Mouse (Mus musculus) intestine, embryonic 16.5 days (tissue): Measurements from ENCODE around the gene Dclk1. TPM values are rescaled to one million over a fixed set of nuclear protein-coding genes. Genes with fewer than 3 reads are reported as not detected.

Experiments used
- ATAC-seq: fragments of 200-750 bp; cut with Nextera tagmentation; 2 replicates; pipeline ENCODE4 v1.8.0; 2017; ENCODE audit warnings: moderate TSS enrichment, moderate library complexity
- H3K27ac ChIP-seq: fragments of 300-500 bp; sonication (generic); 2 replicates; pipeline ENCODE4 v1.5.1; 2014; ENCODE audit warnings: mild to moderate bottlenecking, low read length
- H3K27me3 ChIP-seq: fragments of 300-500 bp; sonication (generic); replicated peaks from 2 replicates; pipeline ENCODE4 v1.6.1; 2014; ENCODE audit warnings: low read length, control low read depth, mixed read lengths; ENCODE audit not compliant: control insufficient read depth, insufficient read depth
- H3K36me3 ChIP-seq: fragments of 300-500 bp; sonication (generic); 2 replicates; pipeline ENCODE4 v1.6.1; 2014; ENCODE audit warnings: low read length, control low read depth; ENCODE audit not compliant: control insufficient read depth, insufficient read depth
- H3K4me1 ChIP-seq: fragments of 300-500 bp; sonication (generic); 2 replicates; pipeline ENCODE4 v1.6.1; 2014; ENCODE audit warnings: low read length, control low read depth, mixed read lengths; ENCODE audit not compliant: control insufficient read depth, insufficient read depth
- H3K4me2 ChIP-seq: fragments of 300-500 bp; sonication (generic); 2 replicates; pipeline ENCODE4 v1.6.1; 2014; ENCODE audit warnings: low read depth, low read length, control low read depth
- H3K4me3 ChIP-seq: fragments of 300-500 bp; sonication (generic); 2 replicates; pipeline ENCODE4 v1.5.1; 2014; ENCODE audit warnings: mild to moderate bottlenecking, low read length
- H3K9ac ChIP-seq: fragments of 300-500 bp; sonication (generic); 2 replicates; pipeline ENCODE4 v1.6.1; 2014; ENCODE audit warnings: low read depth, low read length
- H3K9me3 ChIP-seq: fragments of 300-500 bp; sonication (generic); 2 replicates; pipeline ENCODE4 v1.6.1; 2016; ENCODE audit warnings: low read length, control low read depth; ENCODE audit not compliant: control insufficient read depth
- WGBS: fragments of 180-500 bp; shearing (Covaris S2); extraction: QIAGEN DNeasy Blood & Tissue Kit; methylation state at CpG from one replicate; pipeline ENCODE4 v1.1.7; 2014; 5-methylcytosine and 5-hydroxymethylcytosine counted together
- polyA plus RNA-seq: library from polyadenylated mRNA; unstranded; fragments of >200 nt; fragmentation: Nextera tagmentation; extraction: Ambion mirVana; gene quantifications from 2 replicates; pipeline ENCODE4 v1.2.1, GENCODE M21; 2015

Gene Dclk1
- polyA plus RNA-seq, 1 experiment from 2014 or later, result 11.6 TPM

- H3K9me3 ChIP-seq, result no peaks in the 10 kb centered on the region
- no peak overlapping the region for H3K27ac ChIP-seq
- no peak overlapping the region for H3K9ac ChIP-seq
- no peaks in the 10 kb centered on the region for H3K36me3 ChIP-seq
- no peak for ATAC-seq
- 91% methylated on average over 4 of the region's 4 CpGs for WGBS
- no peaks in the 10 kb centered on the region for H3K27me3 ChIP-seq
- peaks cover 4% of the 10 kb centered on the region; the same call in 1 of the 2 replicates for H3K4me1 ChIP-seq
- H3K4me2 ChIP-seq, result no peak overlapping the region
- no peak overlapping the region for H3K4me3 ChIP-seq
Observed at GRCm38 (mm10) chr3:55462904-55463668, 220.9 kb downstream of the Dclk1 start.

DNA sequence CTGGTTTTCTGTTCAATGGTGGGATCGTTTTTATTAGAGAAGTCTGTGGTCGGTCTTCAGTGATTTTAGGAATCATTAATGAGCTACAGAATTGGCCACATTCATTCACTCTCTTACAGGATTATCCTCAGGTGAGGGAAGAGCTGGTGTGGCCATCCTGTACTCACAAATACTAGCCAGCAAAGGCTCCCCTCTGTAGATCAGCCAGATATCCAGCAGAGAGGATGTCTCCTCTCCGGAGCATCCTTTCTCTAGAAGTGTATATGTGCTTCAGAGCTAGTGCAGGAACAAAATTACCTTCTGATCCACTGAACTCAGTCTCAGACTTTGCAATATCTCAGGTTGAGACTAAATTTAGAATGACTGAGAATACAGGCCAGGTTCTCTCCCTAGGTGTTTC is 222.1 kb downstream of the Dclk1 start:
- Histone ChIP-seq H3K36me3 (no peaks in the 10 kb centered on the region), H3K4me2 (no peak overlapping the region), H3K27me3 (no peaks in the 10 kb centered on the region), H3K4me1 (peaks cover 4% of the 10 kb centered on the region; the same call in 1 of the 2 replicates), H3K9me3 (no peaks in the 10 kb centered on the region), H3K27ac (no peak overlapping the region), H3K4me3 (no peak overlapping the region), H3K9ac (no peak overlapping the region)
- WGBS, result 70% methylated on average over 3 of the region's 3 CpGs
- no peak for ATAC-seq

GRCm38 (mm10) chr3:55465785-55466184 is 223.6 kb downstream of the Dclk1 start:
- no peak overlapping the region for H3K4me2 ChIP-seq
- H3K36me3 ChIP-seq, result no peaks in the 10 kb centered on the region
- ATAC-seq, result no peak
- no peak overlapping the region for H3K27ac ChIP-seq
- H3K9me3 ChIP-seq, result no peaks in the 10 kb centered on the region
- H3K4me1 ChIP-seq, result peaks cover 4% of the 10 kb centered on the region; the same call in 1 of the 2 replicates
- no peaks in the 10 kb centered on the region for H3K27me3 ChIP-seq
- no peak overlapping the region for H3K9ac ChIP-seq
- 74% methylated on average over 8 of the region's 8 CpGs for WGBS
- no peak overlapping the region for H3K4me3 ChIP-seq

- 72% methylated on average over 9 of the region's 9 CpGs for WGBS
- Histone ChIP-seq H3K4me3 (no peak overlapping the region), H3K9me3 (no peaks in the 10 kb centered on the region), H3K27me3 (no peaks in the 10 kb centered on the region), H3K36me3 (no peaks in the 10 kb centered on the region), H3K9ac (no peak overlapping the region), H3K27ac (no peak overlapping the region), H3K4me1 (peaks cover 4% of the 10 kb centered on the region; the same call in 1 of the 2 replicates), H3K4me2 (no peak overlapping the region)
- no peak for ATAC-seq
Observed at GRCm38 (mm10) chr3:55466348-55466747, 224.2 kb downstream of the Dclk1 start.

GRCm38 (mm10) chr3:55472110-55472509 is 229.9 kb downstream of the Dclk1 start, which contains the start of gene Gm21954:
Gene Gm21954 (minus strand): TSS chr3:55472210.
- H3K27ac ChIP-seq, result no peak within 1 kb of the TSS
- ATAC-seq, result no peak
- H3K36me3 ChIP-seq, result no peaks in the 10 kb centered on the region
- WGBS, result 82% methylated on average over 2 of the region's 2 CpGs
- H3K9me3 ChIP-seq, result no peaks in the 10 kb centered on the region
- no peak within 1 kb of the TSS for H3K4me3 ChIP-seq
- H3K4me1 ChIP-seq, result no peaks in the 10 kb centered on the region
- H3K9ac ChIP-seq, result no peak within 1 kb of the TSS
- H3K27me3 ChIP-seq, result no peaks in the 10 kb centered on the region
- no peak within 1 kb of the TSS for H3K4me2 ChIP-seq

DNA sequence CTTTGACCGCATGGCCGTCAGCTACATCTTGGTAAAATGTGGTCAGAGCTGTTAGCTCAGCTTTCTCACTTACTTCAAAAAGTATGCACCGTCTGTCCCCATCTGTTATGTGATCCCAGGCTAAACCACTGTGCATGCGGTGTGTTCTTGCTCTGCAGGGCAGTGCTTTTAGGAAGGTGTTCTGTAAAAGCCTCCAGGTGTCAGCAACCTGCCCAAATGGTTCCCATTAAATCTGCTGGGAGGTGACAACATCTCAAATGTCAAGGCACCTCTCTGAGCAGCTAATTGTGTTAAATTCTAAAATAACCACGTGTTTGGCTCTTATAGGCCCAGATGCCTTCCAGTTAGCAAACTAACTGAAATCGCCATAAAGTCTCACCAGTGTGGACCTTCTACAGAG is 231.0 kb downstream of the Dclk1 start:
- Histone ChIP-seq H3K9ac (no peak overlapping the region), H3K27ac (no peak overlapping the region), H3K9me3 (no peaks in the 10 kb centered on the region), H3K4me1 (no peaks in the 10 kb centered on the region), H3K27me3 (no peaks in the 10 kb centered on the region), H3K4me2 (no peak overlapping the region), H3K36me3 (no peaks in the 10 kb centered on the region), H3K4me3 (no peak overlapping the region)
- no peak for ATAC-seq
- WGBS, result 75% methylated on average over 6 of the region's 6 CpGs

DNA sequence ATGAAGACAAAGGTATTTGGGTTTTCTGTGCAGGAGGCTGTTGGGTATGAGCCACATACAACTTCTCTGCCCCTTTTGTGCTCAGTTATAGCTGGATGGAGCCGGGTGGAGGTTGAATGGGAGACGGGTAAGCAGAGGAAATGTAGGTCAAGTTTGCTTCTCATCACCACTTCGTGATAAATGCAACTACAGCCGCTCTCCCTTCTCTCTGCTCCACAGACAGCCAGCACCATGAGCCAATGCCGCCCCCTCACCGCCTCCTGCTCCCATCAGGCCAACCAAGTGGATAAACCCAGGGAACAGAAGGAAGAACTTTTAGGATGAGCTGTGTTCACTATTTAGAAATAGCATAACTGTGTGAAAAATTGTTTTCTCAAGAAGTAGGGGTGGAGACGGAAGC is 234.5 kb downstream of the Dclk1 start:
- WGBS, result 91% methylated on average over 7 of the region's 7 CpGs

DNA sequence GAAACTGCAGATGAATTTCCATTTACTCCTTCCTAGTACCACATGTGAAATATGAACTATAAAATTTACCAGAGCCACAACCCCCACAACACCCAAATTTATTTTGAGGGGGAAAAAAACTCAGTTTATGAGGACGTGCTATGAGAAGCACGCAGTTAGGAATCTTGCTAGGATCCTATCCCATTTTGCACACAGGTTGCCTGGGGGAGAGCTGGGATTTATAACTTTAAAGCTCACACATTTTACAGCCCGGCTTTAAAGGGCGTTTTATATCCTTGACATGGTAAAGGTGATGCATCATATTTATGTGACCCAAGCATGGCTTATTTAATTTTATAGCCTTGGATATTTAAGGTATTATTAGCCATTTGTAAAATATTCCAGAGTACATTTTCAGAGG is 237.1 kb downstream of the Dclk1 start:
- H3K4me2 ChIP-seq, result no peak overlapping the region
- H3K9me3 ChIP-seq, result no peaks in the 10 kb centered on the region
- WGBS, result 66% methylated on average over 4 of the region's 4 CpGs
- H3K9ac ChIP-seq, result no peak overlapping the region
- H3K27me3 ChIP-seq, result no peaks in the 10 kb centered on the region
- no peak overlapping the region for H3K4me3 ChIP-seq
- H3K27ac ChIP-seq, result no peak overlapping the region
- no peaks in the 10 kb centered on the region for H3K36me3 ChIP-seq
- no peak for ATAC-seq
- no peaks in the 10 kb centered on the region for H3K4me1 ChIP-seq

More for the DNA sequence above, 234.5 kb downstream of the Dclk1 start:
- Histone ChIP-seq H3K4me3 (no peak overlapping the region), H3K4me2 (no peak overlapping the region), H3K9me3 (no peaks in the 10 kb centered on the region), H3K27me3 (no peaks in the 10 kb centered on the region), H3K36me3 (no peaks in the 10 kb centered on the region), H3K27ac (no peak overlapping the region), H3K9ac (no peak overlapping the region), H3K4me1 (no peaks in the 10 kb centered on the region)
- no peak for ATAC-seq

GRCm38 (mm10) chr3:55481140-55481539 is 239.0 kb downstream of the Dclk1 start:
- Histone ChIP-seq H3K9me3 (no peaks in the 10 kb centered on the region), H3K4me2 (no peak overlapping the region), H3K4me1 (no peaks in the 10 kb centered on the region), H3K27ac (no peak overlapping the region), H3K9ac (no peak overlapping the region), H3K4me3 (no peak overlapping the region), H3K36me3 (no peaks in the 10 kb centered on the region), H3K27me3 (no peaks in the 10 kb centered on the region)
- ATAC-seq, result no peak
- 63% methylated on average over 1 of the region's 1 CpGs for WGBS

DNA sequence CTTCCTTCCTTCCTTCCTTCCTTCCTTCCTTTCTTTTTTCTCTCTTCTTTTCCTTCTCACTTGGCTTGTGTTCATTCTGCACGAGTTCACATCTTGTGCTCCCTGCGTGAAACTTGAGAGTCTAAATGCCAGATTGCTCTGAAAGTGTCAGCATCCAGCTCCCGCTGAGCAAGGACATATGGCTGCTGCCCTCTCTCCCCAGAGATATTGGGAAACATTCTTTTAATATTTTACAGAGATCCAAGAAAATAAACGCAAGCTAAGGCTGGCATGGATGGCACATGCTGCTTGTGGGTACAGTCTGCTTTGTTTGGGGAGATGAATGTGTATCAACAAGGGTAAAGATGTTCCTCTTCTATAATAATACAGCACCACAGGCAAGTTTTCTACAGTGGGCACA is 241.2 kb downstream of the Dclk1 start:
- H3K27me3 ChIP-seq, result no peaks in the 10 kb centered on the region
- no peak overlapping the region for H3K27ac ChIP-seq
- no peaks in the 10 kb centered on the region for H3K4me1 ChIP-seq
- H3K36me3 ChIP-seq, result no peaks in the 10 kb centered on the region
- H3K4me2 ChIP-seq, result no peak overlapping the region
- no peak overlapping the region for H3K4me3 ChIP-seq
- 58% methylated on average over 4 of the region's 4 CpGs for WGBS
- no peak for ATAC-seq
- H3K9me3 ChIP-seq, result no peaks in the 10 kb centered on the region
- no peak overlapping the region for H3K9ac ChIP-seq
